ENCODE assay signal across 9 mouse cellular contexts in the genomic region with DNA sequence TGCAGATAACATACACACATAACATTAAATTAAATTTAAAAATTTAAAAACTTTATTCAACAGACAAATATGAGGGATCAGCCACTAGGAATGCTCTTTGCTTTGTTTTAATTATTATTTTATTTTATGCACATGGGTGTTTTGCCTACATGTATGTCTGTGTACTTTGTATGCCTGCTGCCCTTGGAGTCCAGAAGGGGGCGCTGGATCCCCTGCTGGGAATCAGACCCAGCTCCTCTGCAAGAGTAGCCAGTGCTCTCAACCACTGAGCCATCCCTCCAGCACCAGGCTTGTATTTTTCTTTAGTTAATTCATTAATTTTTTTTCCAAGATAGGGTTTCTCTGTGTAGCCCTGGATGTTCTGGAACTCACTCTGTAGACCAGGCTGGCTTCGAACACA.
DNase-seq lines count a peak whose midpoint lies in the region; ATAC-seq and TF ChIP-seq lines count a peak whose summit lies in the region.
"Had no signal": no experiment of that assay in that cellular context is flagged by ENCODE, and none has a peak within 500 bp of the region (broad histone marks: within the 10 kb centered on the region; RNA-seq: fewer than 3 reads in every experiment).

No protein-coding gene starts in this region.

- no peak for TF ChIP-seq POLR2A in cerebellum, adult 2 months (IDR thresholded peaks at IDR 0.05; ENCODE audit: borderline replicate concordance, insufficient read depth, low read length)

- no peak overlapping the region for H3K4me2 ChIP-seq in midbrain, embryonic 14.5 days (ENCODE audit: low read length)
- H3K4me2 ChIP-seq in midbrain, embryonic 13.5 days (replicated peaks): no peak overlapping the region
- H3K4me2 ChIP-seq: hindbrain, embryonic 15.5 days had no signal

- no peaks in the 10 kb centered on the region for H3K36me3 ChIP-seq in midbrain, embryonic 14.5 days (ENCODE audit: control insufficient read depth, insufficient read depth, low read length)
- H3K36me3 ChIP-seq in midbrain, embryonic 13.5 days: no peaks in the 10 kb centered on the region
- H3K36me3 ChIP-seq: hindbrain, embryonic 15.5 days had no signal

- no peak for ATAC-seq in midbrain, embryonic 14.5 days (ENCODE audit: low FRiP score, low TSS enrichment)
- ATAC-seq in midbrain, embryonic 13.5 days: no peak
- ATAC-seq in inflammation-experienced regulatory T-cells, adult 6 months: no peak
- no peak for ATAC-seq in cerebellum, adult (ENCODE audit: insufficient number of reproducible peaks, low FRiP score, low TSS enrichment)

- TF ChIP-seq CTCF in cerebellum, adult 2 months (IDR thresholded peaks at IDR 0.05; ENCODE audit: borderline replicate concordance, insufficient read depth, low read depth, low read length): 0 out of 2 replicates have a peak, but pooled peaks have one; percentile 7

- H3K27me3 ChIP-seq in cerebellum, adult 2 months (ENCODE audit: control insufficient read depth, insufficient read depth, low read length): no peaks in the 10 kb centered on the region
- no peaks in the 10 kb centered on the region for H3K27me3 ChIP-seq in midbrain, embryonic 14.5 days (ENCODE audit: control insufficient read depth, insufficient read depth, low read length)
- no peaks in the 10 kb centered on the region for H3K27me3 ChIP-seq in midbrain, embryonic 13.5 days
- H3K27me3 ChIP-seq: hindbrain, embryonic 15.5 days had no signal

- WGBS in cerebellum, adult 2 months: 53% methylated on average over 2 of the region's 2 CpGs
- 49% methylated on average over 2 of the region's 2 CpGs for WGBS in midbrain, embryonic 14.5 days
- 47% methylated on average over 2 of the region's 2 CpGs for WGBS in midbrain, embryonic 13.5 days

- H3K4me1 ChIP-seq in cerebellum, adult 2 months (ENCODE audit: control insufficient read depth, insufficient read depth, low read length): no peaks in the 10 kb centered on the region
- no peaks in the 10 kb centered on the region for H3K4me1 ChIP-seq in midbrain, embryonic 14.5 days (ENCODE audit: control insufficient read depth, insufficient read depth, low read length)
- peaks cover 8% of the 10 kb centered on the region for H3K4me1 ChIP-seq in midbrain, embryonic 13.5 days (replicated peaks)
- H3K4me1 ChIP-seq: hindbrain, embryonic 15.5 days had no signal

- intact Hi-C loops in heart, postnatal 14 days (cut with DNase I): loop anchor here (5.0 kb wide), 2 partner anchors 64 to 134 kb away; partner anchors contain the start of gene Cecr2

- H3K27ac ChIP-seq in cerebellum, adult 2 months (ENCODE audit: insufficient read depth, low read length): no peak overlapping the region
- H3K27ac ChIP-seq in midbrain, embryonic 14.5 days (replicated peaks; ENCODE audit: low read depth, low read length): no peak overlapping the region
- H3K27ac ChIP-seq in midbrain, embryonic 13.5 days: no peak overlapping the region
- H3K27ac ChIP-seq: hindbrain, embryonic 15.5 days had no signal

- H3K9me3 ChIP-seq in midbrain, embryonic 14.5 days (ENCODE audit: control insufficient read depth, low read length): no peaks in the 10 kb centered on the region
- no peaks in the 10 kb centered on the region for H3K9me3 ChIP-seq in midbrain, embryonic 13.5 days
- H3K9me3 ChIP-seq: hindbrain, embryonic 15.5 days had no signal

- no peak overlapping the region for H3K4me3 ChIP-seq in cerebellum, adult 2 months (replicated peaks; ENCODE audit: insufficient read depth, low read depth, low read length)
- H3K4me3 ChIP-seq in midbrain, embryonic 14.5 days (replicated peaks; ENCODE audit: low read depth, low read length): no peak overlapping the region
- H3K4me3 ChIP-seq in midbrain, embryonic 13.5 days (replicated peaks): no peak overlapping the region
- H3K4me3 ChIP-seq: hindbrain, embryonic 15.5 days had no signal

- no peak for DNase-seq in cerebellum, adult 2 months
- DNase-seq in cerebellum, adult 11-12 months: no peak
- DNase-seq in midbrain, embryonic 14.5 days: peak; percentile 41
- peak; percentile 37 to 41 for DNase-seq in heart, postnatal 14 days
- peak; percentile 47 for DNase-seq in retina, embryonic 14.5 days (ENCODE audit: low spot score)

- no peak overlapping the region for H3K9ac ChIP-seq in midbrain, embryonic 14.5 days (replicated peaks; ENCODE audit: low read length)
- H3K9ac ChIP-seq in midbrain, embryonic 13.5 days (replicated peaks): no peak overlapping the region
- H3K9ac ChIP-seq: hindbrain, embryonic 15.5 days had no signal

Comparison
In these comparisons a context has a peak if more than half of its experiments do, and no peak if none do; other contexts are left out.
1. DNase-seq: peak in midbrain, embryonic 14.5 days (single experiment), heart, postnatal 14 days (2 of 2) and retina, embryonic 14.5 days (single experiment); none in cerebellum, adult 2 months (0 of 2) and cerebellum, adult 11-12 months (single experiment).